Mouse (Mus musculus) E14TG2a.4 (cell line): ENCODE data around the gene Mlh3.

ENCODE experiments used
- H3K27me3 ChIP-seq: 2 replicates; pipeline ENCODE4 v1.6.1; 2014; ENCODE audit warnings: low read length, control low read depth; ENCODE audit not compliant: insufficient read depth
- H3K36me3 ChIP-seq: 2 replicates; pipeline ENCODE4 v1.6.1; 2014; ENCODE audit warnings: low read length, control low read depth; ENCODE audit not compliant: insufficient read depth
- H3K4me1 ChIP-seq: replicated peaks from 2 replicates; pipeline ENCODE4 v1.6.1; 2014; ENCODE audit warnings: low read depth, low read length, control low read depth
- H3K4me3 ChIP-seq: replicated peaks from 2 replicates; pipeline ENCODE4 v1.5.1; 2014; ENCODE audit warnings: mild to moderate bottlenecking, low read length
- H3K9me3 ChIP-seq: 2 replicates; pipeline ENCODE4 v1.6.1; 2014; ENCODE audit warnings: low read length, control low read depth
- CTCF ChIP-seq: conservative IDR thresholded peaks from 2 replicates; pipeline ENCODE4 v1.5.1; 2014; ENCODE audit warnings: low read length
- NANOG ChIP-seq: IDR thresholded peaks from 2 replicates; pipeline ENCODE4 v1.6.1; 2014; ENCODE audit warnings: borderline replicate concordance, low read length, mixed read lengths
- POU5F1 ChIP-seq: IDR thresholded peaks from 2 replicates; pipeline ENCODE4 v1.6.1; 2014; ENCODE audit warnings: low read length, borderline replicate concordance

Mlh3 gene

GRCm38 (mm10) chr12:85227876-85228599 lies 42.4 kb downstream of the Mlh3 start:
- Histone ChIP-seq H3K27me3 (no peaks in the 10 kb centered on the region), H3K4me3 (no peak overlapping the region), H3K9me3 (no peaks in the 10 kb centered on the region), H3K4me1 (peaks cover 4% of the 10 kb centered on the region), H3K36me3 (peaks cover 53% of the 10 kb centered on the region)
- TF ChIP-seq POU5F1 (no peak), CTCF (no peak), NANOG (no peak)

GRCm38 (mm10) chr12:85227227-85227626 lies 43.2 kb downstream of the Mlh3 start:
- H3K4me1 ChIP-seq, result peaks cover 9% of the 10 kb centered on the region
- no peaks in the 10 kb centered on the region for H3K27me3 ChIP-seq
- H3K9me3 ChIP-seq, result no peaks in the 10 kb centered on the region
- no peak overlapping the region for H3K4me3 ChIP-seq
- H3K36me3 ChIP-seq, result peaks cover 56% of the 10 kb centered on the region
- TF ChIP-seq NANOG (no peak), POU5F1 (no peak), CTCF (no peak)

DNA sequence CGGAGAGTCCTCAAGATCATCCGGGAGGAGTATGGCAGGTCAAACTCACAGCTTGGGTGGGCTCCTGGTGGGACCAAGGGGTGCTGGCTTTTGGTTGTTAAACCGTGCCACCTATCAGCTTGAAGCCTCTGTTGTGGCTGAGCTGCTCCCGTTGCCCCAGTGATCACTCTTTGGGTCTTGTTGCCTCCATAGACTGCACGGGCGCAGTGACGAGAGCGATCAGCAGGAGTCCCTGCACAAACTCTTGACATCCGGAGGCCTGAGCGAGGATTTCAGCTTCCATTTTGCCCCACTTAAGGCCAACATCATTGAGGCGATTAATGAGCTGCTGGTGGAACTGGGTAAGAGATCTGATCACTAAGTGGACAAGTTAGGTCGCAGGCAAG lies 50.5 kb downstream of the Mlh3 start:
- Histone ChIP-seq H3K4me3 (peak overlapping the region; percentile 96), H3K9me3 (no peaks in the 10 kb centered on the region), H3K27me3 (no peaks in the 10 kb centered on the region), H3K36me3 (peaks cover 43% of the 10 kb centered on the region), H3K4me1 (peaks cover 32% of the 10 kb centered on the region)
- TF ChIP-seq POU5F1 (no peak), CTCF (no peak), NANOG (no peak)

- Histone ChIP-seq H3K4me1 (peaks cover 32% of the 10 kb centered on the region), H3K9me3 (no peaks in the 10 kb centered on the region), H3K27me3 (no peaks in the 10 kb centered on the region), H3K36me3 (peaks cover 38% of the 10 kb centered on the region), H3K4me3 (peak within 1 kb of the TSS; percentile 96)
- TF ChIP-seq NANOG (no peak), CTCF (no peak), POU5F1 (no peak)
Observed at GRCm38 (mm10) chr12:85219236-85219904, 51.0 kb downstream of the Mlh3 start, which contains the start of gene Eif2b2. Gene Eif2b2, plus strand, starts transcription at chr12:85219481.

DNA sequence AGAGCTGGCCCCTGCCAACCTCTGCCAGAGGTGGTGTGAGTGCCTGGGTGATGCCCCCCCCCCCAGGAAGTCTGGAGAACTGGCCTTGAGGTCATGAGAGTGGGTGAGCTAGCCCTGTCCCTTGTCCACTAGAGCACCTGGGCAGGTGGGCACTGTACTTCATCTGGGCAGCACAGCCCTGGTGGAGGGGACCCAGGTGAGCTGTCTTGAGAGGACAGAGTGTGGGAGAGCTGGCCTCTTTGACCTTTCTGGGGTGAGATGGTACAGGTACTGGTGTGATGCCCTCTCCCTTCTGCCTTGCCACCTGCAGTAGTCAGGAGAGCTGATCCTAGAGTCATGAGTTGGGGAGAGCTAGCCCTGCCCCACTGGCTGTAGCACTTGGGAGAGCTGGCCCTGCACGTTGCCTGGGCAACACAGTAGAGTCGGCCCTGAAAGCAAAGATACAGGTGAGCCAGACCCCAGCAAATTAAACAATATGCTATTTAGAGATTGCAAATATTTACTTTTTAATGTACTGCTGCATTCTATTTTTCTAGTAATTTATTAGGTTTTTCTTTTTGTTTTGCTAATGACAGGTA lies 52.6 kb downstream of the Mlh3 start:
- H3K27me3 ChIP-seq, result no peaks in the 10 kb centered on the region
- H3K36me3 ChIP-seq, result peaks cover 22% of the 10 kb centered on the region
- H3K9me3 ChIP-seq, result no peaks in the 10 kb centered on the region
- no peak overlapping the region for H3K4me3 ChIP-seq
- TF ChIP-seq CTCF (no peak), NANOG (no peak), POU5F1 (no peak)
- H3K4me1 ChIP-seq, result peaks cover 26% of the 10 kb centered on the region

GRCm38 (mm10) chr12:85215031-85215430 lies 55.4 kb downstream of the Mlh3 start:
- H3K4me1 ChIP-seq, result peaks cover 9% of the 10 kb centered on the region
- H3K4me3 ChIP-seq, result no peak overlapping the region
- no peak for TF ChIP-seq POU5F1
- no peak for TF ChIP-seq CTCF
- no peak for TF ChIP-seq NANOG
- H3K27me3 ChIP-seq, result no peaks in the 10 kb centered on the region
- H3K36me3 ChIP-seq, result no peaks in the 10 kb centered on the region
- H3K9me3 ChIP-seq, result no peaks in the 10 kb centered on the region

DNA sequence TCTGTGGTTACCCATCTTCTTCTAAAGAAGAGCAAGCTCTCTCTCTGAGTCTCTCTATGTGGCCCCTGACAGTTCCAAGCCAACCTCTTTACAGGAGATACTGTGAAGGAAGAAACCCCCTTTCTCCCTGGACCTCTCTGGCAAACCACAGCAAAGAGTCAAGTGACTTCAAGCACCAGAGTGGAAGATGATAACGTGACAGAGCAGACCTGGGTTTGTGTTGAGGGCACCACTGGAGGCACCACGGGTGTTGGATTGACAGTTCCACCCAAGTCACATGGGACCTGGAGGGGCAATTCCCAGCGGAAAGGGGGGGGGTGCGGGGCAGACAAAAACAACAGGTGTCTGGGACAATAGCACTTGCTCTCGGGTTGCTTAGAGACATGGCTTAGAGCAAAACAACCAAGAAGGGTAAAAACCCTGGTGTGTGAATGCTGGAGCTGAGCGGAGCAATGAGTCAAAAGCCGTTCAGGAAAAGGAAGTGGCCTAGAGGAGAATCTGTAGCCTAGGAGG lies 61.7 kb downstream of the Mlh3 start:
- Histone ChIP-seq H3K27me3 (peaks cover 13% of the 10 kb centered on the region; the same call in 1 of the 2 replicates), H3K9me3 (no peaks in the 10 kb centered on the region), H3K4me3 (no peak overlapping the region), H3K36me3 (no peaks in the 10 kb centered on the region), H3K4me1 (peaks cover 6% of the 10 kb centered on the region; the same call in 1 of the 2 replicates)
- TF ChIP-seq POU5F1, result no peak
- TF ChIP-seq CTCF, result no peak
- TF ChIP-seq NANOG, result no peak

DNA sequence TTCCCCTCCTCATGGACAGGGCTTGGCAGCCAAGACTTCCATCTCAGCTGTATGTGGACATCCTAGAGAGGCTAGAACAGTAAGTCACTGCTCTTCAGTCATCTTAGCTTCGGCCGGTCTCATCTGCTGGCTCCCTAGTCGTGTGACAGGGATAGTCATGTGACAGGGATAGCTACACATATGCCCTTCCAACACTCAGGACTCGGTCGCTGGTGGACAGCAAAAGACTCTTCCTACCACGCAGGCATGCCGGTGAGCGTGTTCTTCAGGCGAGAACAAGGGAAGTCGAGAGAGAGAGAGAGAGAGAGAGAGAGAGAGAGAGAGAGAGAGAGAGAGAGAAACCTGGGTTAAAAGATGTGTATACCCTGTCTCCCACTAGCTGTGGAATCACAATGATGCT lies 65.0 kb downstream of the Mlh3 start:
- no peaks in the 10 kb centered on the region for H3K36me3 ChIP-seq
- no peak overlapping the region for H3K4me3 ChIP-seq

More for the DNA sequence above, 65.0 kb downstream of the Mlh3 start:
- H3K4me1 ChIP-seq, result peaks cover 26% of the 10 kb centered on the region
- peaks cover 16% of the 10 kb centered on the region; the same call in 1 of the 2 replicates for H3K27me3 ChIP-seq
- TF ChIP-seq CTCF (no peak), NANOG (no peak), POU5F1 (no peak)
- no peaks in the 10 kb centered on the region for H3K9me3 ChIP-seq
